ENCODE assay signal across 8 mouse cellular contexts in genomic region chr13:38346096-38346915, GRCm38 (mm10). TPM values are rescaled to one million over a fixed set of nuclear protein-coding genes. Genes with fewer than 3 reads are reported as not detected.
DNase-seq lines count a peak whose midpoint lies in the region; ATAC-seq and TF ChIP-seq lines count a peak whose summit lies in the region.

No protein-coding gene starts in this region.

- H3K4me2 ChIP-seq in hindbrain, embryonic 13.5 days, result peak overlapping the region; percentile 86
- H3K4me2 ChIP-seq in liver, embryonic 15.5 days, result peak overlapping the region; percentile 59

- H3K36me3 ChIP-seq in hindbrain, embryonic 13.5 days, result no peaks in the 10 kb centered on the region
- no peaks in the 10 kb centered on the region for H3K36me3 ChIP-seq in liver, embryonic 15.5 days (replicated peaks)

- peaks cover 11% of the 10 kb centered on the region; the same call in 1 of the 2 replicates for H3K4me1 ChIP-seq in embryonic fibroblast, embryonic 13.5 days (ENCODE audit: control insufficient read depth, insufficient read depth, low read length)
- peaks cover 32% of the 10 kb centered on the region for H3K4me1 ChIP-seq in hindbrain, embryonic 13.5 days (replicated peaks)
- H3K4me1 ChIP-seq in liver, embryonic 15.5 days (replicated peaks), result peaks cover 16% of the 10 kb centered on the region

- H3K4me3 ChIP-seq in embryonic fibroblast, embryonic 13.5 days (ENCODE audit: insufficient read depth, low read length), result peak overlapping the region; percentile 15; the same call in 1 of the 2 replicates
- H3K4me3 ChIP-seq in hindbrain, embryonic 13.5 days, result peak overlapping the region; percentile 47
- peak overlapping the region; percentile 37 for H3K4me3 ChIP-seq in liver, embryonic 15.5 days (replicated peaks)

- H3K9me3 ChIP-seq in hindbrain, embryonic 13.5 days, result no peaks in the 10 kb centered on the region
- no peaks in the 10 kb centered on the region for H3K9me3 ChIP-seq in liver, embryonic 15.5 days (replicated peaks)

- peaks cover 69% of the 10 kb centered on the region for H3K27me3 ChIP-seq in hindbrain, embryonic 13.5 days
- H3K27me3 ChIP-seq in liver, embryonic 15.5 days, result peaks cover 71% of the 10 kb centered on the region

- no peak for TF ChIP-seq POLR2A in embryonic fibroblast, embryonic 13.5 days (IDR thresholded peaks at IDR 0.05; ENCODE audit: low read depth, low read length)

- TF ChIP-seq CTCF in embryonic fibroblast, embryonic 13.5 days (IDR thresholded peaks at IDR 0.05; ENCODE audit: borderline replicate concordance, insufficient read depth, low read length), result no peak

- peak; percentile 30 for ATAC-seq in hindbrain, embryonic 13.5 days (ENCODE audit: low FRiP score)
- no peak for ATAC-seq in liver, embryonic 15.5 days (ENCODE audit: insufficient read depth)

- peak; percentile 21 for DNase-seq in ovary, postnatal 10 days (ENCODE audit: low spot score)
- no peak for DNase-seq in ovary, postnatal 14 days (ENCODE audit: low spot score)
- peak; percentile 47 for DNase-seq in testis, postnatal 10 days (ENCODE audit: low spot score)
- no peak for DNase-seq in MN1 (ENCODE audit: low spot score)
- no peak for DNase-seq in natural killer cell, adult 2 months (ENCODE audit: low spot score in 2 of 2)

- H3K27ac ChIP-seq in embryonic fibroblast, embryonic 13.5 days (ENCODE audit: insufficient read depth, low read length), result no peak overlapping the region
- H3K27ac ChIP-seq in hindbrain, embryonic 13.5 days, result no peak overlapping the region
- H3K27ac ChIP-seq in liver, embryonic 15.5 days (replicated peaks), result no peak overlapping the region

- 1% methylated on average over 62 of the region's 63 CpGs for WGBS in hindbrain, embryonic 13.5 days
- 2% methylated on average over 62 of the region's 63 CpGs for WGBS in liver, embryonic 15.5 days (ENCODE audit: insufficient replicate concordance)

- H3K9ac ChIP-seq in hindbrain, embryonic 13.5 days, result peak overlapping the region; percentile 69
- no peak overlapping the region for H3K9ac ChIP-seq in liver, embryonic 15.5 days

RNA-seq across cellular contexts. Expression of gene Bmp6, which starts 1.4 kb away (rescaled TPM):
- polyA plus RNA-seq in embryonic fibroblast, embryonic 13.5 days (2011; ENCODE audit: insufficient read length, low read depth, missing spikeins), result 1.5 and 1.8 TPM in 2 replicates
- polyA plus RNA-seq in hindbrain, embryonic 13.5 days (2015; fragmentation: Nextera tagmentation; extraction: Ambion mirVana), result 3.0 and 3.1 TPM in 2 replicates
- polyA plus RNA-seq in liver, embryonic 15.5 days (2015; fragmentation: Nextera tagmentation; extraction: Ambion mirVana), result 0.15 and 0.25 TPM in 2 replicates

Comparison
In these comparisons a context has a peak if more than half of its experiments do, and no peak if none do; other contexts are left out.
1. DNase-seq: peak in ovary, postnatal 10 days (single experiment) and testis, postnatal 10 days (single experiment); none in ovary, postnatal 14 days (single experiment), MN1 (single experiment) and natural killer cell, adult 2 months (0 of 2).
2. Peak in every context shown above with its lines, with median percentiles within 50 percentile points of each other: H3K4me3 ChIP-seq.